Mouse (Mus musculus) lung, postnatal 4 days (tissue): ENCODE measurements around the gene Smarce1.

Source experiments
- DNase-seq, 2 experiments: peaks; one replicate each; pipeline ENCODE4 v3.0.0; 2021

Smarce1 gene

DNA sequence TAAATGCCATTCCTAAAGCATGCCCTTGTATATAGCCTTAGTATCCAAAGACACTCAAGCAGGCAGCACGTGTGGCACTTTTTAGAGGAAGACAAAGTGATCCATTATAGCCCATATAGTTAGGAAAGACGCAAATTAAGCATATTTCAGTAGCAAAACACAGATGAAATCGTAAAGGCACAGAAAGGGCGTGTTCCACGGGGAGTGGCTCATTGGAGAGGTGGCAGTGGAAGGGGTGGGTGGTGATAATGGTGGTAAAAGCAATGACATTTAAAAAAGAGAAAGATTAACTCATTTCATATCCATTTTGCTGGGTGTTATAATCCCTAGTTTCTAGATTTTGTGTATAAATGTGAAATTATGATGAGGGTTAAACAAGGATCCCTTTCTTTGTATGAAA, 4.5 kb downstream of the Smarce1 start:
- no peak for DNase-seq

DNA sequence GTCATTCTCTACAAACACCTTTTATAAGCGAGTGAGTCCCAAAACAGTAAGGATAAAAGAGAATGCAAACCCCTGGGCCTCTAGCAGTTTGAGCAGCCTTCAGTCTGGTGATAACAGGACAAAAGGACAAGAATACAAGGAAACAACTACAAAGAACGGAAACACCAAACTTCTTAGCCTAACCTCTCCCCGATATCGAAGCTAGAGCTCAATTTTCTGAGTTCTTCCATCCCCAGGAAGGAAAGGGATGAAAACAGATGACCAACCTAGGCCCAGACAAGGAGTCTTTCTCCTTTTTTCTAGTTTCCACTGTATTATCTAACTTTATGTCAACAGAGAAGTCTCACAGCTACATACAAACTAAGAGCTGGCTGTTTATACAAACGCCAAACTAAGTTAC, 7.5 kb downstream of the Smarce1 start:
- no peak for DNase-seq

DNA sequence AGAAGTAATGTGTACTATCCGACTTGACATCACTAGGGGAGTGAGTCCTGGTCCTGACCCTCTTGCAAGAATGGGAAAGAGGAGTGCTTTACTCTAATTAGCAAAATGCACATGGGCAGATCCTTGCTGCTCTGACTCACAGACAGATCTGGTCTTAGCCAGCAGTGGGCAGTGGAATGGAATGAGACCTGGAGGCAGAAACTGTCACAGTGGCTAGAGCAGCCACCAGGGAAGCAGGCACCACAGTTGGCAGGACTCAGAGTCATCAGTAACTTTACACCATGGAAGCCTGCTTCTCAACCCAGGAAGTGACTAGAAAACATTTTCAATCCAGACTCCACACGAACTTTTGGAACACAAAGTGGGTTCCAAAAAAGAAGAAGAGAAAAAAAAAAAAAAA, 9.0 kb downstream of the Smarce1 start:
- DNase-seq: no peak

- no peak for DNase-seq
Measured at GRCm38 (mm10) chr11:99217248-99217986, 13.4 kb downstream of the Smarce1 start.

- DNase-seq: no peak
Measured at GRCm38 (mm10) chr11:99216181-99216580, 14.6 kb downstream of the Smarce1 start.

- DNase-seq: no peak
Measured at GRCm38 (mm10) chr11:99212693-99213092, 18.1 kb downstream of the Smarce1 start.

GRCm38 (mm10) chr11:99211964-99212363, 18.9 kb downstream of the Smarce1 start:
- DNase-seq: no peak

GRCm38 (mm10) chr11:99208105-99208669, 22.6 kb downstream of the Smarce1 start:
- DNase-seq: no peak

GRCm38 (mm10) chr11:99207449-99207848, 23.4 kb downstream of the Smarce1 start:
- no peak for DNase-seq

- no peak for DNase-seq
Measured at GRCm38 (mm10) chr11:99206954-99207353, 23.9 kb downstream of the Smarce1 start.

- DNase-seq: peak; percentile 51 to 74
Measured at GRCm38 (mm10) chr11:99189154-99189582, 41.6 kb downstream of the Smarce1 start.

DNA sequence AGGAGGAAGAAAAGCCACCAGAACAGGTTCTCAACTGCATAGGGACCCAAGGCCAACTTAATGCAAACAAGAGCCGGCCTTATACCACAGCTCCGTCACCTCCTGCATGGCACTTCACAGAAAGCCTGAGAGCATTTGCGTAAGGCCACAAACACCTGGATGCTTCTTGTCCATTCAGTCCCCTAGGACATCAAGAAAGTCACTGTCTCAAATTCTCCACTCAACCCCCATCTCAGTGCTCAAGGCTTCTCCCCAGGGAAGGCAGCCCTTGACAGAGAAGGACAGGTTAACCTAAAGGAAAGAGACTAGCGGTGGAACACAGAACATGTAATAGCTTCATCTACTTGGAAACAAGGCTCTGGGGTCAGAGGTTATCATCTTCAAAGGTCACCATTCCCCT, 43.5 kb downstream of the Smarce1 start:
- DNase-seq: no peak

DNA sequence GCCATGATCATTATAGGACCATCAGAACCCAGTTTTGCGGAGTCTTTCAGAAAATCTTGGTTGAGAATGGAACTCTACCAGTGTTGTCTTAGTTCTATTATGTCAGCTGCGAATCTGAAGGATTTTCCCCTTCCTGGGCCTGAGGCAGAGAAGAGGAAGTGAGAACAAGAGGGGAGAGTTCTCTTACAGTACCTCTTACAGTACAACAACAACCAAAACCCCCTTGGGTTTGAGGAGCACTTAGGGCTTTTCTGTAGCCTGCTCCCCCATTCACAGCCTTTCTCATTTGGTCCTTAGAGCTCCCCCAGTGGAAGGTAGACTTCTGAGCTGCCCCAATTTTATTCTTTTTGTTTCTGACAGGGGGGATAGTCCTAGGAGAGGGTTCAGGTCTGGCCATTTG, 44.0 kb downstream of the Smarce1 start:
- no peak for DNase-seq

DNA sequence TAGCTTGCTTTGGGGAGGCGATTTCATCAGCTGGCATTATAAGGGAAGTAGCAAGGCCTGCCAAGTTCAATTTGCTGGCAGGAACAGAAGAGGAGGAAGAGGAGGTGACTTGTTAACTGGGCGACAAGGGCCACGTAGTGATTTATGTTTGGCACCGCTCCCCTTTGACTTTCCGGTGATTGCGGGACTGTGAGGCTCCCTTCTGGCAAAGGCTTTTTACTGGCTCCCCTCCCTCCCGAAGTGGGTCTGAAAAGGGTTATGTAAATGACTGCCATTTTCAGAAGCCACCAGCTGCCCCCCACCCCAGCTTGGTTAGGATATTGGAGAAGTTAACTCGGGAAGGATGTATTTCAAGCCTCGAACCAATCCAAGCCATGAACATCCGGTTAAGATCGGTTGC, 48.2 kb downstream of the Smarce1 start:
- DNase-seq: no peak

- DNase-seq: no peak
Measured at GRCm38 (mm10) chr11:99180071-99180470, 50.7 kb downstream of the Smarce1 start.

- no peak for DNase-seq
Measured at GRCm38 (mm10) chr11:99177925-99178198, 53.0 kb downstream of the Smarce1 start.

- DNase-seq: no peak
Measured at GRCm38 (mm10) chr11:99177054-99177924, 53.5 kb downstream of the Smarce1 start.

GRCm38 (mm10) chr11:99172002-99172401, 58.8 kb downstream of the Smarce1 start:
- DNase-seq: no peak

GRCm38 (mm10) chr11:99171442-99171841, 59.4 kb downstream of the Smarce1 start:
- DNase-seq: no peak

DNA sequence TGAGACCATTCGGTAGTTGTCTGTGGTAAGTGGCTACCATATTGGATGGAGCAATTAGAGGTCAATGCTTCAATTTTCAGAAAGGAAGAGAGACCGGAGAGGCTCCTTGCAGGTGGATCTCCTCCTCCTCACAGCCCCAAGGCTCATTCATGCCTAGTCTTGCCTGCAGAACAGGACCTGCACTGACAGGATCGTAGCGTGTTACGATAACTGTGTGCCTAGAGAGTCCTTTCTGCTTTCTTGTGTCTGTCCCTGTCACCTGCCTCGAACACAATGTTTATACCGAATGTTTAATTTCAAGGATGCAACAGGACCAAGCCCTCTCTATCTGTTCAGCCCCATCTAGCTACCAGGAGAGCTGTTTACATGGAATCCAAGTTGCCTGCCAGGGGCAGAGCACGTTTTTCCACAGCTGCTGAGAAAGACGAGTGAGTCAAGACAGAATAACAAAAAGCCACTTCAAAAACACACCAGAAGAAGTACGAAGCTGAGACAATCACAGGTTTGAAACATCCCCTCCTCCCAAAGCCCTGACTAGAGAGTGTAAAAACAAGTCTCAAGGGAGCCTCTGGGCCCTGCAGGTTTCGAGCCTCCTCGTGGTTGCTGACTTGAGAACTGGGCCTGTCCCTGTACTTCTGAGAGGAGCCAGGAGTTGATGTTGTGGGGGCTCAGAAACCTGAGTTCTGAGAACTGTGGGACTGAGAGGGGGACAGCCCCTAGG, 60.1 kb downstream of the Smarce1 start:
- DNase-seq: peak in 1 of 2 experiments; percentile 41

DNA sequence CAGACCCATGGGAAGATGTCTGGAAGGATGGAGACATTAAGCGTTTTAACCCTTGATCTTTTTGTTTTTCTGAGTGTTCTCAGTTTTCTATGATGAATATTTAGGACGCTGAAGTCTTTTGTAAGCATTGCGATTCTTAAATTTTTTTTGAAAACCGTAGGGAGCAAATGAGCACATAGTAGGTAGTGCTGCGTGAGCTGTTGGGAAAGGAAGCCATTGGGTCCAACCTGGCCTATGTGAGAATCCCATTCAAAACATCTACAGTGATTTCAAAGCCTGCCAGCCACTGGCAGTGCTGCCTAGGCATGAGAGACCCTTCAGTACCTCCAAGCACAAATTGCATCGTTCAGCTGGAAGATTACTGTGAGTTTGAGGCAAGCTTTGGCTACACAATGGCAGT, 60.8 kb downstream of the Smarce1 start:
- DNase-seq: no peak

DNA sequence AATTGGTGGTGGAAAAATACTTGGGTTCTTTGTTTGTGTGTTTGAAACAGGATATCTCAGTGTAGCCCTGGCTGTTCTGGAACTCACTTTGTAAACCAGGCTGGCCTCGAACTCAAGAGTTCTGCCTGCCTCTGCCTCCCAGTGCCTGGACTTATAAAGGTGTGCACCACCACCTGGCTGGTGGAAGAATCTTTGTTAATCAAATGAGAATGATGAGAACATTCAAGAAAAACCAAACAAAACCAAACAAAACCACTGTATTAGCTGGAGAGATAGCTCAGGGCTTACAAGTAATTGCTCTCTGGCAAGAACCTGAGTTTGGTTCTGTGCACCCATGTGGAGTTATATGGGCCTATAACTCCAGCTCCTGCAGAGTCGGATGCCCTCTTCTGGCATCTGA, 61.4 kb downstream of the Smarce1 start:
- no peak for DNase-seq

DNA sequence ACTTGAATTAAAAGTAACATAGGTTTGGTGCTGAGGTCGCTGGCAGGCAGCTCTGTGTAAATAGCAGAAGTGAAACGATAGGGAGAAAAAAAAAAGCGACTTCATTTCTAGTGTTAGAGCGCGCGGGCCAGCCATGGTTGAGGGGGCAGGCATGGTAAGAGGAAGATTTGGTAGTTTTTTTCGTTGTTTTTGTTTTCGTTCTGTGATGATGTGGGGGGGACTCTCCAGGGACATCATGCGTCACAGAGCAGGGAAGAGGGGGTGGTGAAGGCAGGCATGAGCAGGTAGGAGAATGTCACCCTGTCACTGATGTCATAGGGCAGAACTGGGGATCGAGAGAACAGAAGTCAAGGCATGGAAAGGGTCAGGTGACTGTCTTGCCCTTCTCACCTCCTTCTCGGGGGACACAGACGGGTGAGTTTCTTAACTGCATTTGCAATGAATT, 62.8 kb downstream of the Smarce1 start:
- DNase-seq: no peak
